Mouse (Mus musculus) cerebellum, adult 8-10 months (tissue): Measurements from ENCODE around the gene Micall2.
"Not testable (repeated sequence)": the region's sequence is repeated elsewhere in the genome, so short reads cannot be mapped to it uniquely, and the experiment has no call there.

Experiments
- DNase-seq: peaks from one replicate; pipeline ENCODE4 v3.0.0; 2022

The Micall2 gene

DNA sequence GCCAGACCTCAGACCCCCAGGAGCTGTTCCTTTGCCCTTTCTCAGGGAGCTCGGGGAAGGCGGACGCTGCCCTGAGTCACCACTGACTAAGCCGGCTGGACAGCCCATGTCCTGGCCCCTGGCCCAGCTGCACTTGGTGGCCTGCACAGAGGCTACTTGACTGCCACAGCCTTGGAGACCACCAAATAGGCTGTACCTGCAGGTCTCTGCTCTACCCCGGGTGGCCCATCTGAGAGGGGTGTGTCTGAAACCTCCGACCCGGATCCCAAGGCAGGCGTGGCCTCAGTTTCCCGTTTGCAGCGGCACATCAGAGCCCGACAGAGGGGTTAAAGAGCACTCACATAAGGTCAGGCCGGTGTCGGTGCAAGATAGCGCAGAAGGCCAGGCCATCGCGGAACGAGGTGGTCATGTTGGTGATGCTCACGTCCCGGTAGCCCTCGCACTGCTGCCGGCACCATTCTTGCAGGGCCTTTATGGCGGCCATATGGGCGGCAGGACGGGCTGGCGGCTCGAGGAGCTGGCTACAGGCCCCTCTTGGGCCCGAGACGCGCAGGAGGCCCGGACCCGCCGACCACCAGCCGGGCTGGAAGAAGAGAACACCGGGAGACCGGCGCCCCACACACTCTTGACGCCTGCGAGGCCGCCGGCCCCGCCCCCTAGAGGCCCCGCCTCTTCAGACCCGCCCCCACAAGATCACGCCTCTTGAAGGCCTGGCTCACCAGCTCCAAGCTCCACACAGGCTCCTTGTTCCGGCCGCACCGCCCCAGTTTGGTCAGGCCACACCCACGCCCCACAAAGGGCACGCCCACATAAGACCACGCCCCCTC is at the start of gene Micall2:
Gene Micall2 (minus strand): TSS at position 660 of the 827 bp plus-strand sequence.
- DNase-seq, result peak; percentile 62

DNA sequence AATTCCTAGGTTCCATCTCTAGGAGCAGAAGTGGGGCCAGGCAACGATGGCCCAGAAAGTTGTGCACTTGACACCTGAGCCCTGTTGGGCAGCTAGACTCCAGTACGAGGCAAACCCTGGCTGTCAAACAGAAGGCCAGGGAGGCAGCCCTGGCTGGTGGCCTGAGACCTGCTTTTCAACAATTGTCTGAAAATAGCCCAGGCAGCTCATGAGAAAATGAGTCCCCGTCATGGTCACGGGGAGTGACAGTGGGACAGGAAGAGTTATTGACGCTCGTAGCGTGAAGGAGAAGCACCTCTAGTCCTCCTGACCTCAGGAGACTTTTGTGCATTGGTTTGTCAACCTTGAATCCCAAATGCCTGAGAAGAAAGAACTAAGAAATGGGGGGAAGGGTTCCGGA is 45.3 kb upstream of the Micall2 start:
- no peak for DNase-seq

DNA sequence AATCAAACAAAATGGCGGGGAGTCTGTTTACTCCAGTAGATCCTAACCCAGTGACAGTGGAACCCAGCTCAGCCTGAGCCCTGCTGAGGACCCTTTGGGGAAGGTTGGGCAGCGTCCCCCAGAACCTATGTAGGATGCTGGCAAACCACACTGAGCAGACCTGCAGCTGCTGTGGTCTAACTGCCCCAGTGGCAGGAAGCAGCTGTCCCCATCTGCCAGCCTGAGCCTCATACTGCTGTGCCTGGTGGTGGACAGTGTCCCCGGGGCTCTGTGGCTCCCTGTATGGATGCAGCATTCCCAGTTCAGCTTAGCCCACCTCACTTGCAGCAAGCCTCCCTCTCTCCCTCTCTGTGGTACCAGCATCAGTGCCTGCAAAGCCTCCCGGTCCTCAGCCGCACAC is 40.8 kb upstream of the Micall2 start:
- no peak for DNase-seq

DNA sequence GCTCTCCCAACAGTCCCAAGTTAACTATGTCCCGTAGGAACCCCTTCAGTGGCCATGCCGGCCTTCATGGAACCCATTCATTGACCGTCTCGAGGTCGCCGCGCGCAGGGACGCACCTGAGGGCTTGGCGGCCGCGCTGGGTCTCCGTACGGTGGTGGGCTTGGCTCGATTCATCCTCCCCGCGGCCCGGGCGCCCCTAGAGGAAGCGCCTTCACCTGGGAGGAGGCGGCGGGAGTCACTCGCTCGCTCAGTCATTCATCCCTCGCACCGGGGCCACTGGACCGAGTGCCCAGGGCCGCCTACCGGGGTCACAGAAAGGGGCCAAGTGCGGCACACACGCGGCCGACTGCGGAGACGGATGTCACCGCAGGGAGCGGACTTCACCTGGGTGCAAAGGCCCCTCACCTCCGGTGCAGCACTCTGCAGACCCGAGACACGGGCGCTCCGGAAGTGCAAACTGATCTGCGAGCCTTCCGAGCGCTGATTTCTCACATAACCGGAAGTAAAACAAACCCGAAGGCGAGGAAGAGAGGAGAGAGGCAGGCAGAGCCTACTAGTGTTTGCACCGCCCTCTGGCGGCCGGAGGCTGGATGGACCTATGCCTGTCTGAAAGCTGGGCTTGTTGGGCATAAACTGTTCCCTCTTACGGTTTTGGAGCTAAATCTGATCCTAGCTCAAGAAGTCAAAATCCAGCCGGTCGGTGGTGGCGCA is 39.2 kb upstream of the Micall2 start, which contains the start of gene Ints1:
Gene Ints1 (minus strand): TSS at position 459 of the 711 bp plus-strand sequence.
- DNase-seq, result peak; percentile 95

DNA sequence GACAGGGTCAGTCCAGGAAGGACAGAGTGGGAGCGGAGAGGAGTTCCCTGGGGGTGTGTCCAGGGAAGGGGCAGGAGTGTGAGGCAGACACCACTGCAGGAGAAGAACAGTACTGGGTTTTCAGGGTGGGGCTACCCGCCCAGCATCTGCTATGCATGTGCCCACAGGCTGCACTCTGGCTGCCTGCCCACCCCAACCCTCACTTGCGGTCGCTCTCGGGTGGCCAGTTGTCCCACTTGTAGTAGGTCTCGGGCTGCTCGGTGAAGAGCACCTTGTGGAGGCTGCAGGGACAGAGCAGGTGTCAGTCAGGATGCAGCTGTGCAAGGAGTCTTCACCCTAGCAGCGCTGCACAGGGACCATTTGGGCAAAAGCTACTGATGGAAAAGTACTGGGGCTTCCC is 32.1 kb upstream of the Micall2 start:
- DNase-seq, result no peak

DNA sequence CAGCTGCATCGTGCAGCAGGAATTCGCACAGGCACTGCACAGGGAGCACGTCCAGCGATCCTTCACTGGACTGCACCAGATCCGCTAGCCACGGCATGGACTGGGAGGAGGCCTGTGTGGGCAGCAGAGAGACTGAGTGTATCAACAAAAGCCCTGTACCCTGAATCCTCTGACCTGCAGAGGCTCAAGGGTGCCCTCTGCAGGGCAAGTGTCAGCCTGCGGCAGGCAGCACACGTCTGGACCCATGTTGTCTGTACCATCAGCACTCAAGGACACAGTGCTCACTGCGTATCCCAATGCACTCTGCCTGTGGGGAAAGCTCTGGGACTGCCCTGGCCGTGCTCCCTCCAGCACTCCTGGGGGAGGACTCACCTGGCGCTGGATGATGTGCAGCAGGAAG is 28.2 kb upstream of the Micall2 start:
- DNase-seq, result no peak

DNA sequence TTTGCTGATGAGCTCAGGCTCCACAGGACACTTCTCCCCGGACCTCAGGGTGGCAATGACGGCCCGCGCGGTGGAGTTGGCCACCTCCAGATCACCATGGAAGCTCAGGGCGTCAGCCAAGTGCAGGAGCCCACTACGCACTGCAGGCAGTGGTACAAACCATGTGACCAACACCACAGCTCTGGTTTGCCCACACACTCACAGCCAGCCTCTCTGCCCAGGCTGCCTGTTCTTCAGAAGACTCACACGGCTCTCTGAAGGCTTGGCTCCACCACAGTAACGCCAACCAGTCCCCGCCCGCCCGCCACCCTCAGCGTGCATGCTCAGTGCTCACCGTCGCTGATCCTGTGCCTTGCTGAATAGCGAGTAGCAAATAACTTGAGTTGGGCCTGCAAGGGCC is 22.0 kb upstream of the Micall2 start:
- no peak for DNase-seq

DNA sequence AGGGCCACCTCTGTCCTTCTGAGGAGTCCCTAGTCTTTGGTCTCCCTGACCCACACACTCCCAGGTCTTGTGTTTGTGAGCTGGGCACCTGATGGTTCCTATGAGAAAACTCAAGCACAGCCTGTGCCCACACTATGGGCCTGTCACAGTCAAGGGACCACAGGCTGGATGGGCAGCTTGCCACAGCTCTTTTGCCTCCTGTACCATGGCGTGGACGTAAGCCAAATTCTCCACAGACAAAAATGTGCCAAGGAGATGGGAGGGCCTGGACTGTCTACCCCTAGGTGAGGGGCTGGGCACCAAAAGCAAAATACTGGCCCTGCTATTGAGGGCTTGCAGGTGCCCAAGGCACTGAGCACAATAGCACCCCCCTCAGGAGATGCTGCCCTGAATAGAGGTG is 20.4 kb upstream of the Micall2 start:
- DNase-seq, result no peak

DNA sequence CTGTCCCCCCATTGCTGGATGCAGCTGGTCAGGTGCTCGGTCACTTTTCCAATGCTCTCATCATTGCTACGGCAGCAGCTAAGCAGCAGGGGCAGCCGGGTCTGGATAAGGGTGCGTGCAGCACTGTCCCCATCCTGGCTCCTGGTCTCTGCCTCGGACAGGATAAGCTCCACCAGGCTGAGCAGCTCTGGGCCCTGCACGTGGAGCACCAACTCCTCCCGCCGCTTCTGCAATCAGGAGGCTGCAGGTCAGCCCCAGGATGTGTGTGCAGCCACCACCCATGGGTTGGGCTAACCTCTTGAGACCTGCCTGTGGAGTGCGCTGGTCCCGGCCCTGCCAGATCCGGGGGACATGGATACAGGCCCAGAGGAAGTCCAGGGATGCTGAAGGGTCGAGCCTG is 20.0 kb upstream of the Micall2 start:
- DNase-seq, result no peak

DNA sequence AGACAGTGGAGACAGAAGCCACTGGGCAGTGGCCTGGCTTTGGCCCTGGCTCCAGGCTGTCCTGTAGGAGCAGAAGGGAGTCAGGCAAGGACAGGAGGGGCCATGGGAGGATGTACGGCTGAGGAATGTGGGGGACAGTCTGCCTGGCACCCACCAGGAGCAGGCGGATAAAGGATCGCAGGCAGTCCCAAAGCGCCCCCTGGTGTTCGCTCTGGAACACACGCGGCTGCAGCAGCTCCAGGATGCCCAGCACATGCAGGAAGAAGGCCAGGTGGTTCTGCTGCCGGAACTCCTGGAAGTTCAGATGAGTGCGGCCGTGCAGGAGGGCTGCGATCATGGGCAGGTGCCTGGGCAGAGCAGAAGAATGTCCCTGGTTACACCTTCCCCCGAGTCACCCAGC is 18.6 kb upstream of the Micall2 start:
- peak; percentile 67 for DNase-seq

DNA sequence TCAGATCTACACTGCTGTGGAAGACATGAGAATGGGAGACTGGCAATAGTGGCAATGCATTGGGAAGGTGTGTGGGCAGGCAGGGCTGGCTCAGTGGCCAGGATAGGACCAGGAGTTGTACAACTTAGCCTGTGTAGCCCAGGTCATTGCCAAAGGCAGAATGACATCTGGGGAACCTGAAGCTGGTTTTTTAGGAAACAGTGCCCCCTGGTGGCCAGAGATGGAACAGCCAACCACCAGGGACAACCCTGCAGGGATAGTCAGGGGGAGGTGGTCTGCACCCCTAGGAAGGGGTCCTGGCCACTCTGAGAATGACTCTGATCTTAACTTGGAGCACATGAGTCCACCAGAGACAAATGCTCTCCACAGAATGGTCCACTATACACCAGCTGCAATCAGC is 14.4 kb upstream of the Micall2 start:
- peak; percentile 67 for DNase-seq

DNA sequence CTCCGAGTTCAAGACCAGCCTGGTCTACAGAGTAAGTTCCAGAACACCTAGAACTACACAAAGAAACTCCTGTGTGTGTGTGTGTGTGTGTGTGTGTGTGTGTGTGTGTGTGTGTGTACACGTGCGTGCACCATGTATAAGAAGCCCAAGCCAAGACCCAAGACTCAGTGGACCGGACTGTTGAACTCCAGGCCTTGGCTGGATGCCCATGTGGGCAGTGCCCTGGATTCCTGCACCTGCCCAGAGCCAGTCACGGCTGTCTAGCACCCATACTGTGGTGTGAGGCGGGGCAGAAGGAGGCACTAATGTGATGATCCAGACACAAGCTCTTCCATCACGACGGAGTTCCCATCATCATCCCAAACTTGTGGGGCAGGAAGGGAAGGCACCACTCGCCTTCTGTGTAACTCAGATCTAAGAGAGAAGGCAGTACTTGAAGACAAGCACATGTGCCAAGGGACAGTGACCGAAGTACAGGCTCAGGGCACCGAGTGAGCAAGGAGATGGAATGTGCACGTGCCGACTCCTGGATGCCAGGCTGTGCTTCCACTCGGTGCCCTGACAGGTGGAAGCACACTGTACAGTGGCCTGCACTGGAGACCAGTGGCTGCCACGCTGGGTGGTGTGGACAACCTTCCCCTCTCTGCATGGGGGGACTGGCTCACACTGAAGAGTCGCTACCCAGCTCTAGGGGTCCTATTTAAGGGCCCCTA is 13.4 kb upstream of the Micall2 start:
- no peak for DNase-seq

DNA sequence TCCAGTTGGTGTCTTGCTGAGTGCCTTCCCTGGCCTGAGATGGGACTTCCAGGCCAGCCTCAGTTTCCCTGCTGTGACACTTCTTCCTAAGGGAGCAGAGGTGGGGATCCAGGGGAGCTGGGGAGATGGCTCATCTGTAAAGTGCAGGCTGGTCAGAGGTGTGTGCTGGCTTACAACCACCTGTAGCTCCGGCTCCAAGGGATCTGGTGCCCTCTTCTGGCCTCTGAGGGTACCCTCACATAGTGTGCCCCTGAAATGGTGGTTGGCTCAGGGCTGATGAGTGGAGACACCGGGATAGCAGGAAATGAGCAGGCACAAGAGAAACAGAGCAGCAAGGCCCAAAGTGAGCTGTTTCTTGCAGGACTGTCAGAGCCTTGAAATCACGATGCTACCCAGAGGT is 9.6 kb upstream of the Micall2 start:
- DNase-seq, result peak; percentile 39

DNA sequence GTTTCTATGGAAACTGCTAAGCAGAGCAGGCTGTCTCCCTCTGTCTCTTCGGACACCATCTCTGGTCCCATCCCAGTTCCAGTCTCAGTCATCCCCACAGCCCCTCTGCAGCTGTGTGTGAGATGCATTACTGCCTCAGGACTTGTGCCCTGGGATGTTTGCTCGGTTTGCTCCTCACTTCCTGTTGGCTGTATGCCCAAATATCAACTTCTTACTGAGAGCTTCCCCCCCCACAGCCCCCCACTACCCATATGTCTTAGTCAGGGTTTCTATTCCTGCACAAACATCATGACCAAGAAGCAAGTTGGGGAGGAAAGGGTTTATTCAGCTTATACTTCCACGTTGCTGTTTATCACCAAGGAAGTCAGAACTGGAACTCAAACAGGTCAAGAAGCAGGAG is 6.5 kb upstream of the Micall2 start:
- not testable (repeated sequence) for DNase-seq

DNA sequence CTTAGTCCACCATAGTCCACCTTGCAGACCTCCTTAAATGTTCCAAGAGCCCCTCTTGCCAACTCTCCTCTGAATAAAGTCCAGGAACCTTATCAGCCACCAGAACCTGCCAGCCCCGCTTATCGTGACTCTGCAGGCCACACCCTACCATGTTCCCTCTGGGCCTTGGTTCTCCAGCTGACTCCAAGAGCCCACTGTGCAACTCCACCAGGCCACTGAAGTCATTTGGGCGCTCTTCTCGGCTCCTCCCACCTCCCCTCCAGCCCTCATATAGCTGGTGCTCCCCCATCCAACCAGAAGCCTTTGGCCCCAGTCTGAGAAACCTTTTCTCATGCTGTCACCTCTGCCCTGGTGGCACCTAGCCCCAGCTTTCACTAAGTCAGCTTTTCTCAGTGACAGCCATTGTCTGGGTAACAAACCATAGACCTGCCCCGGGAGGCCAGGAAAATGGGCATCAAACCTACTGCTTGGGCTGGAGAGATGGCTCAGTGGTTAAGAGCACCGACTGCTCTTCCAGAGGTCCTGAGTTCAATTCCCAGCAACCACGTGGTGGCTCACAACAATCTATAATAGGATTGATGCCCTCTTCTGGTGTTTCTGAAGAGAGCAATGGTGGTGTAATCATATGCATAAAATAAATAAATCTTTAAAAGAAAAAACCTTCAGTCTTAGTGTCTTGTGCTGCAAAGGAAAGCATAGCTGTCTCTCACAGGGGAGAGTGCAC is 2.6 kb upstream of the Micall2 start:
- no peak for DNase-seq

DNA sequence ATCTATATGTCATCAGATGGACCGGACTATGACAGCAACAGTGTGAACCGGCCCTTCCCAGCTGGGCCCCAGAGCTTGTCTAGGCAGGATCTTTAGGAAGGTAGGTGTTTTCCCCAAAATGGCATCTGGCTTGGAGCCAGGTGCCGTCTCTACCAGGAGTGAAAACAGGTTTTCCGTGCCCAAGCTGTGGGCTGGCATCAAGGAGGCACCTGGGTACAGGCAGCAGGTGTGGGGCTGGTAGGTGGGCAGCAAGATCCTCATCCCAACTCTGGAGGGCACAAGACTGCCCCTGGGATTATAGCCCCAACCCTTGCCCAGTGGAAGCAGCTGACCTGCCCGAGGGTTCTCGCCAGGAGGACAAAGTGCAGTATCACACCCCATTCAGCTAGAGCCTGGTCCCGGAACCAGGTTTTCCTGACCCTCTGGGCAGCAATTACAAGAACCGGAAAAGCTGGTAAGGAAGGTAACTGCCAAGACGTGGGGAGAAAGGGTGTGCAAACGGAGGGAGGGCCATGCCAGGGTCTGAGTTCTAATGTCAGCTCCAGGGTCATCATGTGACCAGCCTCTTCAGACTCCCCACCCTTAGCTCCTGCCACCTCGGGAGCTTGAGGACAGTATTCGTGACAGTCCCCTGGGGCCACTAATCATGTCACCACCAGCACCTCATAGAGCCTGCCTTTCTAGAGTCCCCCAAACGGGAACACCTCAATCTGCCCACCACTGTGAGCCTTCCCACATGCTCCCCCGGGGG is 1.9 kb upstream of the Micall2 start:
- no peak for DNase-seq

DNA sequence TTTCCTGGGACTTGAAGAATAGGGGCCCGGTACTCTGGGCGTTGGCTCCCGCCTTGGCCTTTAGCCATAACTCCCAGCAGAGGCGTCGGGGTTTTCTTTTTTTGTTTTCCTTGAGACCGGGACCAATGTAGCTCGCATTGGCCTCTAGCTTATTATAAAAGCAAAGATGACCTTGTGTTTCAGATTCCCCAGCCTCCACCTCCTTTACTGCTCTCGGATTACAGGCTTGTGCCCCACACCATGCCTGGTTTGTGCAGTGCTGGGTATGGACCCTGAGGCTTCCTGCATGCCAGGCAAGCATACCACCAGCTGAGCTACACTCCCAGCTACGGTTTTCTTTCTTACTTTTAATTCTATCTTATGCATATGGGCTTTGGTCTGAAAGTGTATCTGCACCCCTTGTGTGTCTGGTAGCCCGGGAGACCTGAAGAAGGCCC is 386 bp upstream of the Micall2 start:
- no peak for DNase-seq

DNA sequence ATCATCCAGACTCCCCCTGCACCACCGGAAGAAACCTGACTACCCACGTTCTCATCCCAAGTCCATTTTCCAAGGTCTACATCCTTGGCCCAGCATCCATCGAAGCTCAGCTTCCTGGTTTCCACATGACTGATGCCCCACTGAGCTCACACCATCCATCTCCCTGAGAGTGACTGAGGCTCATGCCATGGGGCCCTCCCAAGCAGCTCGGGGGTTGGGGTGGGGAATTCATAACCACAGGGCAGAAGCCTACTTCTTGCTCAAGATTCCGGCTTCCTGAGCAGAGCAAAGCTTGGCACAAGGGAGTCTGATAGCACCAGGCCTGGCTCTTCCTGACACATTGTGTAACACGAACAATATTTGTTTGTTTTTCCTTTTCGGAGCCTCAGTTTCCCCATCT is 1.4 kb downstream of the Micall2 start:
- no peak for DNase-seq

DNA sequence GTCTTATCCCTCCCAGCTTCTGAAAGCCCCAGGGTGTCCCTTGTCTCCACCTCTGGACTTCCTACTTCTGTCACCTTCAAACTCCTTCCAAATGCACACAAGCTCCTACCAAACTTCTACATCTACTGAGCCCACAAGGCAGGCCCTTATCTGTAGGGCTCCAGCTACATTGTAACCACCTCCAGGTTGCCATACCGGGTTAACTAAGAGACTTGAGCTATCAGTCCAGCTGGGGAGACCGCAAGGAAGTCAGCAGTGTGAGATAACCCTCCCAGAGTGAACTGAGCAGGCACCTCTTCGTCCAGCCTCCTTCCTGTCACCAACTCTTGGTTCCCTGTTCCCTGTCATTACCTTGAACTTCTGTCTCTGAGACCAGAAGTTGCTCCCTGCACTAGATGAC is 2.1 kb downstream of the Micall2 start:
- no peak for DNase-seq

DNA sequence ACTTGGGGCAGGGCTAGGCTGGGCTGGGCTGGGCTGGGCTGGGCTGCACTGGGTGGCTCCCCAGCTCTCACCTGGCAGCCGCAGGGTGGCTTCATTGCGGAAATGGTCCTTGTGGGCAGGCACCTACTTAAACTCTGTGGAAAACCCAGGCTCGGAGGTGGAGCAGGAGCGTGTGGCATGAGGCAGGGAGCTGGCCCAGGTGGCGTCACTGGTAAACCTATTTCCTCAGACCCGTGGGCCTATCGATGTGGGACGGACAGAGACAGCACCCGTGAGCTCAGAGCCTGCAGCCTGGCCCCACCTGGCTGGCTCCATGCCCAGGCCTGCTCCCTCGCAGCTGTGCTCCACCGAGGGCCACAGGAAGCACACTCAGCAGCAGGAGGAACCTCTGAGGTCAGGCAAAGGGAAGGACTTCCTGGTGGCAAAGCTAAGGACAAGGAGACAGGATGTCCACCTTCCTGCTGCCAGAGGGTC is 3.5 kb downstream of the Micall2 start:
- DNase-seq, result no peak

DNA sequence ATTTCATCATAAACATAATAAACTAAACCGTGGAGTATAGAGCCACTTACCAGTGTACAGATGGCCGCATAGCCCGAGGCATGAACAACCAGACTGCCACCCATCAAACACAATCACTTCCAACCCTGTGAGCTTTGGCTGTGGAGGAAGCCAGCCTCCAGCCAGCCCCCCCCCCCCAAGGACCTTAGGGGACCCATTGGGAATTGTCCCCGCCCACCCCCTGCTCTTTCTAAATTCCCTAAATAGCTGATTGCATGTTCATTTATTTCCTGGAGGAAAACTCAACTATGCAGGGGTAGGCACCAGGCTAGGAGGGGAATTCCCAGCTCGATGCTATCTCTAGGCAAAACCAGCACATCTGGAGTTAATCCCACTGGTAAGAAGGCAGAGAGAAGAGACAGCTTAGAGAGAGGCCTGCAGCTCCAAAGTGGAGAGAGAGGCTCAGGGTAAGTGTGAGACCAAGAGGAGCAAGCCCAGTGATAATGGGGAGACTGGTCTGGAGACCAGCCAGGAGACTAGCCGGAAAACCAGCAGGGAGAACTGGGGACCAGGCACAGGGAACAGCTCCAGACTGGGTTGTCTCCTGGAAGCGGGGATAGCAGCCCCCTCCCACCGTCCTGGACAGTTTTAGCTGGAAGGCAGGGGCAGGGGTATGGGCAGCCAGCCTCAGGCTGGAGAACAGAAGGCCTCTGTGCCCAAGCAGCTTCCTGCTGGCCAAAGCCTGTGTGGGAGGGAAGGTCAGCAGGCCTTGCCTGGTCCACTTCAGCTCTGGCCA is 5.2 kb downstream of the Micall2 start:
- no peak for DNase-seq
